Mouse (Mus musculus): Measurements from ENCODE around the gene Lamb3.
"Not testable (repeated sequence)": the region's sequence is repeated elsewhere in the genome, so short reads cannot be mapped to it uniquely, and the experiment has no call there.

Gene Lamb3

GRCm38 (mm10) chr1:193281344-193281743 lies 73.8 kb downstream of the Lamb3 start:
- no peak for DNase-seq (ENCODE audit: low spot score)

GRCm38 (mm10) chr1:193284228-193284779 lies 76.8 kb downstream of the Lamb3 start:
- no peak for DNase-seq (ENCODE audit: low spot score)

GRCm38 (mm10) chr1:193285766-193286325 lies 78.3 kb downstream of the Lamb3 start:
- DNase-seq (ENCODE audit: low spot score): not testable (repeated sequence)

GRCm38 (mm10) chr1:193287578-193287977 lies 80.1 kb downstream of the Lamb3 start:
- no peak for DNase-seq (ENCODE audit: low spot score)

- no peak for DNase-seq (ENCODE audit: low spot score)
These were observed 81.6 kb downstream of the Lamb3 start for GRCm38 (mm10) chr1:193289076-193289475.

GRCm38 (mm10) chr1:193289914-193290313 lies 82.4 kb downstream of the Lamb3 start:
- DNase-seq (ENCODE audit: low spot score): no peak

GRCm38 (mm10) chr1:193290686-193291085 lies 83.2 kb downstream of the Lamb3 start:
- no peak for DNase-seq (ENCODE audit: low spot score)

GRCm38 (mm10) chr1:193293039-193293438 lies 85.5 kb downstream of the Lamb3 start:
- no peak for DNase-seq (ENCODE audit: low spot score)

- DNase-seq (ENCODE audit: low spot score): no peak
These were observed 86.4 kb downstream of the Lamb3 start for GRCm38 (mm10) chr1:193293926-193294325.

GRCm38 (mm10) chr1:193295920-193296319 lies 88.4 kb downstream of the Lamb3 start:
- DNase-seq (ENCODE audit: low spot score): no peak

- DNase-seq (ENCODE audit: low spot score): no peak
These were observed 90.8 kb downstream of the Lamb3 start for GRCm38 (mm10) chr1:193298141-193298765.

- peak; percentile 50 for DNase-seq (ENCODE audit: low spot score)
These were observed 92.5 kb downstream of the Lamb3 start for GRCm38 (mm10) chr1:193299995-193300394.

- peak; percentile 89 for DNase-seq (ENCODE audit: low spot score)
These were observed 94.0 kb downstream of the Lamb3 start for GRCm38 (mm10) chr1:193301216-193302092.

- no peak for DNase-seq (ENCODE audit: low spot score)
These were observed 94.5 kb downstream of the Lamb3 start for GRCm38 (mm10) chr1:193302093-193302405.

GRCm38 (mm10) chr1:193303096-193303495 lies 95.6 kb downstream of the Lamb3 start:
- DNase-seq (ENCODE audit: low spot score): no peak

- no peak for DNase-seq (ENCODE audit: low spot score)
These were observed 97.9 kb downstream of the Lamb3 start for GRCm38 (mm10) chr1:193305386-193305785.

- DNase-seq (ENCODE audit: low spot score): no peak
These were observed 99.3 kb downstream of the Lamb3 start for GRCm38 (mm10) chr1:193306832-193307231.

GRCm38 (mm10) chr1:193309785-193310518 lies 102.5 kb downstream of the Lamb3 start:
- no peak for DNase-seq (ENCODE audit: low spot score)

GRCm38 (mm10) chr1:193310519-193311085 lies 103.1 kb downstream of the Lamb3 start:
- no peak for DNase-seq (ENCODE audit: low spot score)

GRCm38 (mm10) chr1:193311596-193311995 lies 104.1 kb downstream of the Lamb3 start:
- DNase-seq (ENCODE audit: low spot score): no peak

GRCm38 (mm10) chr1:193315705-193316357 lies 108.3 kb downstream of the Lamb3 start:
- DNase-seq (ENCODE audit: low spot score): peak; percentile 86
